Mouse (Mus musculus): Measurements from ENCODE around the gene Syncrip.
"Not testable (repeated sequence)": the region's sequence is repeated elsewhere in the genome, so short reads cannot be mapped to it uniquely, and the experiment has no call there.

Syncrip gene

DNA sequence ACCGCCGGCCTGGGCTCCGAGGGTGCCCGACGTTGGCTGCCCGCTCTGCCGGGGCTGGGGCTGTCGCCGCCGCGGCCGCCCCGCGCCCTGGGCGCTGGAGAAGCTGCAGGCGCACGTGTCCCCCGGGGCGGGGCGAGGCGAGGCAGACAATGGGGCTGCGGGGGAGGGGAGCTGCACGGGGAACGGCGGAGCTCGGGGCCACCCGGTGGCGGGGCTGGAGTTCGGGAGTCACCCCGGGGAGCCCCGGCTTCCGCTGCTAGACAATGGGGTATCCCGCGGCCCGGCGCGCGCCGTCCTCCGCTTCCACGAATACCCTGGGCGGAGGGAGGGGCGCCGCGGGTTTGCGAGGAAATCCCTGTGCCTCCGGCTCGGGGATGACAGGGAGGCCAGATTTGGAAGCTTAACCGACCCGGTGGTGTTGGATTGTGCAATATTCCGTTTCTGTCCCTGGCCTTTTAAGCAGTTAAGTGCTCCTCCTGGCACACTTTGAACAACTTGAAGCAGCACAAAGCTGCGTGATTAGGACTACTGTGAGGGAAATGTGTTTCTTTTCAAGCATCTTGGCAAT is 539 bp upstream of the Syncrip start:
- peak; percentile 94 for DNase-seq (ENCODE audit: low spot score)

DNA sequence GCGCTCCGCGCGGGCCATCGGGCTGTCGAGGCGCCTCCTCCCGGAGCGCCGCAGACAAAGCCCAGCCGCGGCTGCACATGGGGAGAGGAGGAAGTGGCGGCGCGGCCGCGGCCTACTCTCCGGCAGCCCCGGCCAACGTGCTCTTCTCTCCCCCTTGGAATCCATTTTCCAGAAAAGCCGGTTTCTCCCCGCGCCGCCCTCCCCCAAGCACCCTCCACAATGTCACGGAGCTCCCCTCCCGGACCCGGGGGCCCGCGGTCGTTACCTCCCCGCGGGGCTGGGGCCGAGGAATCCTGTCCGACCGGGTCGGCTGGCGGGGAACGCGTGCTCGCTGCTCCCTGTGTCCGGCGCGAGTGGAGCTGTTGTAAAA is 598 bp downstream of the Syncrip start:
- no peak for DNase-seq (ENCODE audit: low spot score)

DNA sequence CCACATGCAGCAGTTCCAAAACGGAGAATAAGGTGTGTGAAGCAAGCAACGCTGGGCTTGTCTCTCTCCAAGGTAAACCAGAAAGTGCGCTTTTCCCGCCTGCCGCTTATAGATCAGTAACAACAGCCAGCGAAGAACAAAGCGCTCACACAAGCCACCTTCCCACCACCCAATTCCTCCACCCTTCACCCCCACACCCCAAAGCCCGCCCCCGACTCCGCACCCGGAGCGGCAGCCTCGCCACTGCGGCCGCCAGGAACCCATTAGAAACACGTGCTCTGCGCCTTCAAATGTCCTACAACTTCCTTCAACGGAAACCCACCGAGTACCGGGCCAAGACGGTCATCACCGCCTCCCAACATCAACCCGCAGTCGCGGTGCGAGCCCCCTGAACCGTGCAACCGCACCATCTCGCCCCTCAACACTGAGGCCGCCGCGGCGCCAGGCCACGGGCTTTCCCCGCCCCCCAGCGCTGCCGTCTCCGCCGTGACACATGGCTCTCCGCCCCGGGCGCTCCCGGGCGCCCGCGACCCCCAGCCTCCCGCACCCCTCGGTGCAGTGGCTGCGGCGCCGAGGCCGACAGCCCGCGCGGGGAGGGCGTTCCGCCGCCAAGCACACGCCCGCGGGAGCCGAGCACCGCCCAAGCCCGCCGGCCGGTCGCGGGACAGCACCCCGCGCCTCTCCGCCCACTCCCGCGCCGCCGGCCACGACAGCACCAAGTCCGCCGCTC is 1.1 kb downstream of the Syncrip start:
- peak; percentile 73 for DNase-seq (ENCODE audit: low spot score)

DNA sequence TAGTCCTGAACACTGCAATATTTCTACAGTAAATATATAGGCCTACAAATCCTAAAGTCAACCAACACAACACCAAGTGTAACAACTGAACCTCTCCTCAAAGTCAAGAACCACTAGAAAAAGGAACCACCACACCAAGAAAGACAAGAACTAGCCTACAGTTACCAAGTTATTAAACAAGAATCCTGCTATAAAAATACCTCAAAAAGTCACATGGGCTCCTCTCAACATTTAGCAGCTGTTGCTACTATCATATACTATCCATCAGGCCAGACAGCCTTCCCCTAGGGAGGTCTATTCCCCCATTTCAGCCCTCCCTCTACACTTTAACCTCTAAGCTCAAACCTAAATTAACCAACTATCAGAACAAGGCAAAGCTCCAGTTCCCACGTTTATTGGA is 2.3 kb downstream of the Syncrip start:
- DNase-seq (ENCODE audit: low spot score), result no peak

DNA sequence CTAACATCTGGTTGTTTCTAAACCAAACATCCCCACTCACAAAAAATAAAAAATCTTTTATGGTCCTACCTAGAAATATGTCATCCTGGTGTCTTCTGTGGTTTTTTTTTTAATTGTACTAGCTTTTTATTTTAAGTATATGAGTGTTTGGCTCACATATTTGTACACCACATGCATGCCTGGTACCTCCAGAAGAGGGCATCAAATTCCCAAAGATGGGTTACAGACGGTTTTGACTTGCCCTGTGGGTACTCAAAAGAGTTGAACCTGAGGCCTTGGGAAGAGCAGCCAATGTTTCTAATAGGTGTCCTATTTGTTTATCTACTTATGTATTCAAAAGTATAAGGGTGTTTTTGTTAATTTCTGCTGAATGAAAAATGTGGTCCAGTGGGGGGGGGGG is 6.2 kb downstream of the Syncrip start:
- DNase-seq (ENCODE audit: low spot score), result no peak

DNA sequence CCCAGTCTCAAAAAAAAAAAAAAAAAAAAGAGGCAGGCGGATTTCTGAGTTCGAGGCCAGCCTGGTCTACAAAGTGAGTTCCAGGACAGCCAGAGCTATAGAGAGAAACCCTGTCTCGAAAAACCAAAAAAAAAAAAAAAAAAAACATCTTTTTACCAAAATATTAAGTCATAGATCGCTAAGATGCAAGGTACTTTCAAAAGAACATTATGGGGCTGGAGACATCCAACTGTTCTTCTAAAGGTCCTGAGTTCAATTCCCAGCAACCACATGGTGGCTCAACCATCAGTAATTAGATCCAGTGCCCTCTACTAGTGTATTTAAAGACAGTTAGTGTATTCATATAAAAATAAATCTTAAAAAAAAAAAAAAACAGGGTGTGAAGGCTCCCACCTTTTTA is 21.4 kb downstream of the Syncrip start:
- DNase-seq (ENCODE audit: low spot score), result not testable (repeated sequence)

DNA sequence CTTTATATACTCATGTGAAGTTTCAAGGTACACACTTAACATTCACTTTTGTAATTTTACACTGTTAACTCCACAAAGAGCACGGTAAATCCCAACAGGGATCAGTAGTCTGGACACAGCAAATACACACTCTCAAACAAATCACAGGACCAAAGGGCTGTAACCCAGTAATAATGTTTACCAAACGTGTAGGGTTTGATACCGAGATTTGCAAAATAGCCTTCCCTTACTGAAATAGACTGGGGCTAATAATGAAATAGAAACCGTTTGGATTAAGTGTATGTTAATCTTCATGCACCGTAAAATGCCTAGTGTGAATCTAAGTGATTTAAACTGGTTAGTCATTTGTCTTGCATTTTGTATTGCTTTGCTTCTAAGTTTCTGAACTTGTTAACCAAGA is 42.4 kb downstream of the Syncrip start:
- no peak for DNase-seq (ENCODE audit: low spot score)

DNA sequence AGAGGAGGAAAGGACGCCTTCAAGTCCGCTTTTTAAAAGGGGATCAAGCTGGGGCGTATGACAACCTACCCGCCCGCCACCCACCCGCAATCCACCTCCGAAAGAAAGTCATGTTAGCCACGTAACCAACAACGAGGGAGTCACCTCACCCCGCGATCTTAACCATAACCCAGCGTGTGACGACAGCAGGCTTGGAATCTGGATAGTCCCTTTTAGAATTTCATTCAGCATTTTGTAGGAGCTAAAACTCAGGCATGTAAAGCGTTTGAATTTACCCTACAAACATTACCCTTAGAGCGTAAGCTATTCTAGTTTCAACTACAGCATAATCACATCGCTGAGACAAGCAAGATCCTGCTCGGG is 43.2 kb downstream of the Syncrip start:
- DNase-seq (ENCODE audit: low spot score), result no peak

DNA sequence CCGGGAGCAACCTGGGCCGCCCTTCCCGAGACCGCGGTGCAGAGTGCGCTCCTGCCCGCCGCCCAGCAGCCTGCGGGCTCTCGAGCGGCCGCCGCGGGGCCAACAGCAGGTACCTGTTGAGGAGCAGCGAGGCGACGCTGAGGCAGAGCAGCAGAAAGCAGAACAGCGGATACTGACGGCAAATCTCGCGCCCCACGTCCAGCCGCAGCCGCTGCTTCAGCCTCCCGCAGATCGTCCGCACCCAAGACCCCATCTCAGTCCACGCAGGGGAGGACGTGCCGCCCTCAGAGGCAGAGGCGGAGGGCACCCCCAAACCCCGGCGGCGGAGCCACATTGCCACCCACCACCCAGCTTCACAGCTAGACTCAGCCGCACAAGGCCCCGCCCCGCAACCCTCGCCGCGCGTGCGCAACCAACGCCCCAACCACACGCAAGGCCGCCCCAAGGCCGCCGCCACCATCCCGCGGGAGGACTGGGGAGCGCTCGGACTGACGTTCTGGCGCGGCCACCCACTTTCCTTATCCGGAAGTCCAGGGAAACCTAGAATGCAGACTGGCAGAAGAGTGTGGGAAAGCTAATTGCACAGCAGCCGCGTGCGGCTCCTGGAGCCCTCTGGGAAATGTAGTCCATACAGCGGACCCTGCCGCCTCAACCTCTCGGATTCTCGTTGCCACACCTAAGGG is 43.7 kb downstream of the Syncrip start, which contains the start of gene Snx14:
Gene Snx14, minus strand, starts transcription at position 404 of the 683 bp plus-strand sequence.
- DNase-seq (ENCODE audit: low spot score), result peak; percentile 97

DNA sequence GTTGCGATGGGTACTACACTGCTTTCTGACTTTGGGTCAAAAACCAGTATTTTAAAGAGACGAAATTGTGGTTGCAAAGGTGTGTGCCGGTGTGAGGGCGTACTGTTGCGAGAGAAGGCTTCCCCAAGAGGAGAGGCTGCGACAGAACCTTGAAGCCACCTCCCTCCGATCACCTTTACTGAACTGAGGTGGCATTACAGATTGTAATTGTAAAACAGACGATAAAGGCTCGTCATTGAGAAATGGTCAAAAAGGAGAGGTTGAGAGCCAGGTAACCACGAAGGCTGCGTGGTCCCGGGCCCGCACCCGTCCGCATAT is 44.2 kb downstream of the Syncrip start:
- DNase-seq (ENCODE audit: low spot score), result no peak

DNA sequence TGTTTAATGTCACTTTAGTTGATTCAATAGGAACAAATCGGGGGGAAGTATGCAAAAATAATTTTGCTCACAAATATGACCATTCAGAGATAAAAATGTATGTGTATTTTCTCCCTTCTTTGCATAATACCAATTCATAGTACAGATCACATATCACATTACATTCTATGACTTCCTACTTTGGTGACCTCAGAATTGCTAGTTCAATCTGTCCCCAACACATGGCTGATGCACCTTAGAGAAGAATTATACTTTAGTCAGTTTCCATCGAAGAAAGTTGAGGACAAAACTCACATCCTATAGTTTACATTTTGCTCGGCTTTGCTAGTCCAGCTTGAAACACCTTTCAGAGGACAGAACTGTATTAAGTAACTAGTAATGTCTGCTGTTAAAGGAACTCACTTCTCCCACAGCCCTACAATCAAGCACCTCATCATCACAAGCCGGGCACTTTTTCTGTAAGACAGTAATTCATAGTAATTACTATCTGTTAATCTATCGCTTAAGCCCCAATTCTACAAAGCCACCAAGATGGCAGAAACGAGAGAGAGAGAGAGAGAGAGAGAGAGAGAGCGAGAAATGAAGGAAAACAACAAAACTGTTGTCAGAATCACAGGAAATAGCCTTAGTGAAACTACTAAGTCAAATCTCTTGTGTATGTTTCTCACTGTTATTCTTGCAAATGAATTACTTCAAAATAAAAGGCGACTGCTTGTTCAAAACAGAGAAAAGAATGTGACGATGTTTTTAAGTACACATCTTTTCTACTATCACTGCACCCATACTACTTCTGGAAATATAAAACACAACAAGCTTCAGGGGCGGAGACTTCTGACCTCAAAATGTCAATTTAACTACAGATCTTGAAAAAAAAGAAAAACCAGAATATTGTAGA is 44.8 kb downstream of the Syncrip start:
- no peak for DNase-seq (ENCODE audit: low spot score)

DNA sequence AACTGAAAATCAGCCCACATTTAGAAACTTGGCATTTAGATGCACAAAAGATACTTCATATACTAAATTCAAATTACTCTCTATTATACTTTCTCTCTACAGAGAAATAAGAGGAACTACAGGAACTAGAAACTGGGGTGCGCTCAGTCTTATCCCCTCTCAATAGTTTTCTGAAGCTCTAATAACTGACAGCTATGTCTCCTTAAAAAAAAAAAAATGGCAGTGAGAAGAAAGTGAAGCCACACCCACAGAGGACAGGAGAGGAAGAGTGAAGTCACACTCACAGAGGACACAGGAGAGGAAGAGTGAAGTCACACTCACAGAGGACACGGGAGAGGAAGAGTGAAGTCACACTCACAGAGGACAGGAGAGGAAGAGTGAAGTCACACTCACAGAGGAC is 58.0 kb downstream of the Syncrip start:
- DNase-seq (ENCODE audit: low spot score), result no peak

DNA sequence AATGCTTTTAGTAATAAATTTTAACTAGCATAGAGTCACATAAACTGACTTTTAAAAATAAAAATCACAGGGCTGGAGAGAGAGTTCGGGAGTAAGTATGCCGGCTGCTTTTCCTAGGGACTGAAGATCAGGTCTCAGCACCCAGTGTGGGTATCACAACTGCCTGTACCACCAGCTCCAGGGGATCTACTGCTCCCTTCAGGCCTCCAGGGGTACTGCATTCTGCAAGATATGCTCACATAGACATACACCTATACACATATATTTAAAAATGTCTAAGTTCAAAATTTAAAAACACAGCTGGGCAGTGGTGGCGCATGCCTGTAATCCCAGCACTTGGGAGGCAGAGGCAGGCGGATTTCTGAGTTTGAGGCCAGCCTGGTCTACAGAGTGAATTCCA is 59.9 kb downstream of the Syncrip start:
- DNase-seq (ENCODE audit: low spot score), result no peak

DNA sequence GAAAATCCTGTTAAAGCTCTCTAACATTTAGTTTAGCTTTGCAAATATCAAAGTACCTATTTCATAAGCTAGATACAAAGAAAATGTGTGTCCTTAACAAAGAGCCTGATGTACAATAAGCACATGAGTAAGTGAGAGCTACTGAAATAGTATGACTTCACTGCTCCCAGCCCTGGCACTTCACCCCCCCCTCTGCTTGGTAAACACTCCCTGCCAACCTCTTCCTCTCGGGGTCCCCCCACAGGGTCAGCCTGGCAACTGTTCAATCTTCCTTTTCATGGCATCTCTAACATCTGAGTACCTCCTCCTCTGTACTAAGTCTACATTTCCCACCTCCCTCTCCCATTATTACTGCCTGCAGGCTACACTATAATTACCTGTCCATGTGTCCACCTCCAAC is 65.6 kb downstream of the Syncrip start:
- no peak for DNase-seq (ENCODE audit: low spot score)

DNA sequence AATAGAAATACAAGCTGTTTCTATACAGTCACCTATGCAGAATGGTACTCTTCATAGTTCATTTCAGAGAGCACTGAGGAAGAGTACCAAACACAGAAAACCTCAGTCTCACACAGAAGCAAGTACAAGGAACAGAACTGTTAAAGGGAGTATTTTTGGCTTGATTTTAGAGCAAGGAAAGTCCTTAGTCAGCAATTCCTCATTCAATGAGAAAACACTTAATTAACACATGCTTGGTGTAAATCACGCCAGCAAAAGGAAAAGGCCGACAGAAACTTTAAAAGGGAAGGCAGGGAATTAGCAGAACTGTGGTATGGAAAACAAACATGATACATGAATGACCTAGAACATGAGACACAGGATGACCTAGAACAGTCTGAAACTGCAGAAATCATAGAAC is 72.4 kb downstream of the Syncrip start:
- no peak for DNase-seq (ENCODE audit: low spot score)

DNA sequence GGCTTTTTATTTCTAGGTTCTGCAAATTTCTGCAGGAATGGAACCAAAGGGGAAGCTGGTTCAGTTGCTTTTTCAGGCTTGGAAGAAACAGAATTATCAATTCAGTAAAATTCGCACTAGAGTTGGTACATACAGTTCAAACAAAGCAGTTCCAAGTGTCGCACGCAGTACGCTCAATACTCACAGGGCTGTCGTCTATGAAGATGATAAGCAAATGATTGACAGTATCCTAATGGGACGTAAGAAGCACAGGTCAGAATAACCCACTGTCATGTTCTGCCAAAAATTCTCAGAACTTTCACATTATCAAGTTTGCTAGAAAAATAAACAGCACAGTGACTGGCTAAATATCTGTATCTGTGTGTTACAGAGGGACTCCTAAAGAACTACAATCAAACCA is 77.9 kb downstream of the Syncrip start:
- DNase-seq (ENCODE audit: low spot score), result no peak

DNA sequence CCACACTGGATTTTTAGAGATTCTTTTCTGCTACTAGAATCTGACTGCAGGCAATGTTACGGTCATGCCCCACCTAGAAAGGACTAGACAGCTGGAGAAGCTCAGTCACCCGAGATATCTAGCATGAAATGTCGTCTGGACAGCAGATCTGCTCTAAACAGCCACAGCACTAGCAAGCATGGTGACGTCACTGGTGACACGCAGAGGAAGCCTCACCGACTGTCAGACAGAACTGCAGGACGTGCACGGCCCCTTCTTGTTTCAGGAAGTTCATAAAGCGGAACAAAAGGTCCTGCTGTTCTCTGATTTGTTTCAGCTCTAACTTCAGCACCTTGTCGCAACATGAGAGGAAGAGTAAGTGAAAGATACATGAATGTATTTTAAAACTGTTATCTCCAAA is 78.3 kb downstream of the Syncrip start:
- no peak for DNase-seq (ENCODE audit: low spot score)

DNA sequence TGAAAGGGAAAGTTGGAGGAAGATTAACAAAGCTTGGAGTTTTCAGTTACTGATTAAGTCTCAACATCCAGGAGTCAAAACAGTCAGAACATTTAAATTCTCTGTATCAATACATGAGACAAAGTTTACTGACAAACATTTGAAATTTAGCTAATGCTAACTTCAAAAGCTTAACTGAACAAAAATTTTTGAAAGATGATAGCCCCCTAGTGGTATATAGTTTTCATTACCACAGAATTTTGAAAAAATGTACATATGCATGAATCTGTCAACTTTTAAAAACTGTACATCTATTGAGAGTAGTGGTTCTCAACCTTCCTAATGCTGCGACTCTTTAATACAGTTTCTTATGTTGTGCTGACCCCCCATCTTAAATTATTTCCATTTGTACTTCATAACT is 83.9 kb downstream of the Syncrip start:
- no peak for DNase-seq (ENCODE audit: low spot score)
